Mouse (Mus musculus): Measurements from ENCODE around the gene Wdr59.
"Not testable (repeated sequence)": the region's sequence is repeated elsewhere in the genome, so short reads cannot be mapped to it uniquely, and the experiment has no call there.

Wdr59 gene

GRCm38 (mm10) chr8:111538194-111538593 is 16.3 kb upstream of the Wdr59 start:
- DNase-seq (ENCODE audit: low spot score in 2 of 2): peak in 1 of 2 experiments; percentile 18

- DNase-seq (ENCODE audit: low spot score in 2 of 2): no peak
Measured at GRCm38 (mm10) chr8:111537765-111538158, 15.9 kb upstream of the Wdr59 start.

- DNase-seq (ENCODE audit: low spot score in 2 of 2): peak; percentile 54 to 57
Measured at GRCm38 (mm10) chr8:111536978-111537764, 15.3 kb upstream of the Wdr59 start.

- DNase-seq (ENCODE audit: low spot score in 2 of 2): peak; percentile 64 to 70
Measured at GRCm38 (mm10) chr8:111536031-111536977, 14.4 kb upstream of the Wdr59 start, which contains the start of gene Znrf1. Gene Znrf1, plus strand, starts transcription at chr8:111536097.

GRCm38 (mm10) chr8:111535491-111535890 is 13.6 kb upstream of the Wdr59 start:
- no peak for DNase-seq (ENCODE audit: low spot score in 2 of 2)

GRCm38 (mm10) chr8:111533503-111533902 is 11.6 kb upstream of the Wdr59 start:
- DNase-seq (ENCODE audit: low spot score in 2 of 2): no peak

GRCm38 (mm10) chr8:111531621-111532020 is 9.7 kb upstream of the Wdr59 start:
- no peak for DNase-seq (ENCODE audit: low spot score in 2 of 2)

- no peak for DNase-seq (ENCODE audit: low spot score in 2 of 2)
Measured at GRCm38 (mm10) chr8:111531191-111531590, 9.3 kb upstream of the Wdr59 start.

- DNase-seq (ENCODE audit: low spot score in 2 of 2): no peak
Measured at GRCm38 (mm10) chr8:111528071-111528470, 6.2 kb upstream of the Wdr59 start.

- DNase-seq (ENCODE audit: low spot score in 2 of 2): peak; percentile 35 to 51
Measured at GRCm38 (mm10) chr8:111527149-111527548, 5.3 kb upstream of the Wdr59 start.

GRCm38 (mm10) chr8:111526403-111527024 is 4.6 kb upstream of the Wdr59 start:
- no peak for DNase-seq (ENCODE audit: low spot score in 2 of 2)

- peak; percentile 7 to 28 for DNase-seq (ENCODE audit: low spot score in 2 of 2)
Measured at GRCm38 (mm10) chr8:111517466-111517865, 4.4 kb downstream of the Wdr59 start.

GRCm38 (mm10) chr8:111516451-111517035 is 5.3 kb downstream of the Wdr59 start:
- DNase-seq (ENCODE audit: low spot score in 2 of 2): peak in 1 of 2 experiments; percentile 19

GRCm38 (mm10) chr8:111513446-111513845 is 8.4 kb downstream of the Wdr59 start:
- DNase-seq (ENCODE audit: low spot score in 2 of 2): no peak

- DNase-seq (ENCODE audit: low spot score in 2 of 2): no peak
Measured at GRCm38 (mm10) chr8:111512941-111513340, 9.0 kb downstream of the Wdr59 start.

GRCm38 (mm10) chr8:111510401-111510800 is 11.5 kb downstream of the Wdr59 start:
- DNase-seq (ENCODE audit: low spot score in 2 of 2): no peak

GRCm38 (mm10) chr8:111509278-111509677 is 12.6 kb downstream of the Wdr59 start:
- no peak for DNase-seq (ENCODE audit: low spot score in 2 of 2)

GRCm38 (mm10) chr8:111508566-111508965 is 13.3 kb downstream of the Wdr59 start:
- DNase-seq (ENCODE audit: low spot score in 2 of 2): no peak

- DNase-seq (ENCODE audit: low spot score in 2 of 2): no peak
Measured at GRCm38 (mm10) chr8:111501724-111502464, 20.0 kb downstream of the Wdr59 start.

- DNase-seq (ENCODE audit: low spot score in 2 of 2): not testable (repeated sequence)
Measured at GRCm38 (mm10) chr8:111498249-111498648, 23.6 kb downstream of the Wdr59 start.

GRCm38 (mm10) chr8:111496326-111496725 is 25.6 kb downstream of the Wdr59 start:
- DNase-seq (ENCODE audit: low spot score in 2 of 2): no peak

All from spleen, postnatal 36 days (tissue).